Mouse (Mus musculus): ENCODE measurements around the gene Olfr704. TPM values are rescaled to one million over a fixed set of nuclear protein-coding genes. Genes with fewer than 3 reads are reported as not detected.
"Not testable (repeated sequence)": the region's sequence is repeated elsewhere in the genome, so short reads cannot be mapped to it uniquely, and the experiment has no call there.

Gene Olfr704
- polyA plus RNA-seq (2015; fragmentation: Nextera tagmentation; extraction: Ambion mirVana): not detected in 2 replicates

GRCm38 (mm10) chr7:106862885-106863284 is at the start of gene Olfr704:
TSS of gene Olfr704 (plus strand) at chr7:106863185.
- Histone ChIP-seq H3K9me3 (ENCODE audit: control insufficient read depth, low read length) (no peaks in the 10 kb centered on the region; the same call in 1 of the 2 replicates), H3K27me3 (replicated peaks; ENCODE audit: control insufficient read depth, insufficient read depth, low read length) (no peaks in the 10 kb centered on the region), H3K9ac (replicated peaks; ENCODE audit: low read depth, low read length) (no peak within 1 kb of the TSS), H3K27ac (ENCODE audit: low read length) (no peak within 1 kb of the TSS), H3K4me3 (replicated peaks; ENCODE audit: low read length) (no peak within 1 kb of the TSS), H3K4me1 (replicated peaks; ENCODE audit: control insufficient read depth, insufficient read depth, low read length) (no peaks in the 10 kb centered on the region), H3K36me3 (ENCODE audit: control insufficient read depth, insufficient read depth) (no peaks in the 10 kb centered on the region), H3K4me2 (ENCODE audit: low read length) (no peak within 1 kb of the TSS)
- ATAC-seq: no peak

- Histone ChIP-seq H3K4me3 (replicated peaks; ENCODE audit: low read length) (no peak within 1 kb of the TSS), H3K27me3 (replicated peaks; ENCODE audit: control insufficient read depth, insufficient read depth, low read length) (no peaks in the 10 kb centered on the region), H3K27ac (ENCODE audit: low read length) (no peak within 1 kb of the TSS), H3K9me3 (ENCODE audit: control insufficient read depth, low read length) (no peaks in the 10 kb centered on the region), H3K9ac (replicated peaks; ENCODE audit: low read depth, low read length) (no peak within 1 kb of the TSS), H3K36me3 (ENCODE audit: control insufficient read depth, insufficient read depth) (no peaks in the 10 kb centered on the region), H3K4me2 (ENCODE audit: low read length) (no peak within 1 kb of the TSS), H3K4me1 (replicated peaks; ENCODE audit: control insufficient read depth, insufficient read depth, low read length) (no peaks in the 10 kb centered on the region)
- WGBS: 74% methylated on average over 2 of the region's 2 CpGs
- ATAC-seq: no peak
These were observed 49.2 kb upstream of the Olfr704 start, which contains the start of gene Olfr701 for GRCm38 (mm10) chr7:106813829-106814228. TSS of gene Olfr701 (plus strand) at chr7:106814129.

GRCm38 (mm10) chr7:106815775-106816174 is 47.2 kb upstream of the Olfr704 start:
- Histone ChIP-seq H3K4me2 (ENCODE audit: low read length) (no peak overlapping the region), H3K27ac (ENCODE audit: low read length) (no peak overlapping the region), H3K4me1 (replicated peaks; ENCODE audit: control insufficient read depth, insufficient read depth, low read length) (no peaks in the 10 kb centered on the region), H3K27me3 (replicated peaks; ENCODE audit: control insufficient read depth, insufficient read depth, low read length) (no peaks in the 10 kb centered on the region), H3K4me3 (replicated peaks; ENCODE audit: low read length) (no peak overlapping the region), H3K9me3 (ENCODE audit: control insufficient read depth, low read length) (no peaks in the 10 kb centered on the region), H3K36me3 (ENCODE audit: control insufficient read depth, insufficient read depth) (no peaks in the 10 kb centered on the region), H3K9ac (replicated peaks; ENCODE audit: low read depth, low read length) (no peak overlapping the region)
- no peak for ATAC-seq
- 64% methylated on average over 2 of the region's 2 CpGs for WGBS

GRCm38 (mm10) chr7:106818414-106818813 is 44.6 kb upstream of the Olfr704 start:
- Histone ChIP-seq H3K4me2 (ENCODE audit: low read length) (no peak overlapping the region), H3K4me3 (replicated peaks; ENCODE audit: low read length) (no peak overlapping the region), H3K9ac (replicated peaks; ENCODE audit: low read depth, low read length) (no peak overlapping the region), H3K9me3 (ENCODE audit: control insufficient read depth, low read length) (no peaks in the 10 kb centered on the region), H3K36me3 (ENCODE audit: control insufficient read depth, insufficient read depth) (no peaks in the 10 kb centered on the region), H3K27ac (ENCODE audit: low read length) (no peak overlapping the region), H3K27me3 (replicated peaks; ENCODE audit: control insufficient read depth, insufficient read depth, low read length) (no peaks in the 10 kb centered on the region), H3K4me1 (replicated peaks; ENCODE audit: control insufficient read depth, insufficient read depth, low read length) (no peaks in the 10 kb centered on the region)
- ATAC-seq: no peak

- Histone ChIP-seq H3K4me1 (replicated peaks; ENCODE audit: control insufficient read depth, insufficient read depth, low read length) (no peaks in the 10 kb centered on the region), H3K9me3 (ENCODE audit: control insufficient read depth, low read length) (no peaks in the 10 kb centered on the region), H3K4me2 (ENCODE audit: low read length) (no peak within 1 kb of the TSS), H3K27me3 (replicated peaks; ENCODE audit: control insufficient read depth, insufficient read depth, low read length) (no peaks in the 10 kb centered on the region), H3K9ac (replicated peaks; ENCODE audit: low read depth, low read length) (no peak within 1 kb of the TSS), H3K36me3 (ENCODE audit: control insufficient read depth, insufficient read depth) (no peaks in the 10 kb centered on the region), H3K27ac (ENCODE audit: low read length) (no peak within 1 kb of the TSS), H3K4me3 (replicated peaks; ENCODE audit: low read length) (no peak within 1 kb of the TSS)
- no peak for ATAC-seq
These were observed 29.2 kb upstream of the Olfr704 start, which contains the start of gene Olfr702 for GRCm38 (mm10) chr7:106833793-106834192. TSS of gene Olfr702 (minus strand) at chr7:106833893.

GRCm38 (mm10) chr7:106843060-106843459 is 19.9 kb upstream of the Olfr704 start, which contains the start of gene Olfr703:
TSS of gene Olfr703 (plus strand) at chr7:106843360.
- Histone ChIP-seq H3K4me1 (replicated peaks; ENCODE audit: control insufficient read depth, insufficient read depth, low read length) (no peaks in the 10 kb centered on the region), H3K9me3 (ENCODE audit: control insufficient read depth, low read length) (no peaks in the 10 kb centered on the region), H3K9ac (replicated peaks; ENCODE audit: low read depth, low read length) (no peak within 1 kb of the TSS), H3K27me3 (replicated peaks; ENCODE audit: control insufficient read depth, insufficient read depth, low read length) (no peaks in the 10 kb centered on the region), H3K36me3 (ENCODE audit: control insufficient read depth, insufficient read depth) (no peaks in the 10 kb centered on the region), H3K4me2 (ENCODE audit: low read length) (no peak within 1 kb of the TSS), H3K4me3 (replicated peaks; ENCODE audit: low read length) (no peak within 1 kb of the TSS), H3K27ac (ENCODE audit: low read length) (no peak within 1 kb of the TSS)
- 45% methylated on average over 2 of the region's 2 CpGs for WGBS
- no peak for ATAC-seq

GRCm38 (mm10) chr7:106876791-106877190 is 13.8 kb downstream of the Olfr704 start, which contains the start of gene Olfr705:
TSS of gene Olfr705 (minus strand) at chr7:106876891.
- Histone ChIP-seq H3K4me2 (ENCODE audit: low read length) (no peak within 1 kb of the TSS), H3K9ac (replicated peaks; ENCODE audit: low read depth, low read length) (no peak within 1 kb of the TSS), H3K4me1 (replicated peaks; ENCODE audit: control insufficient read depth, insufficient read depth, low read length) (no peaks in the 10 kb centered on the region), H3K4me3 (replicated peaks; ENCODE audit: low read length) (no peak within 1 kb of the TSS), H3K36me3 (ENCODE audit: control insufficient read depth, insufficient read depth) (no peaks in the 10 kb centered on the region), H3K27ac (ENCODE audit: low read length) (no peak within 1 kb of the TSS), H3K9me3 (ENCODE audit: control insufficient read depth, low read length) (no peaks in the 10 kb centered on the region), H3K27me3 (replicated peaks; ENCODE audit: control insufficient read depth, insufficient read depth, low read length) (no peaks in the 10 kb centered on the region)
- no peak for ATAC-seq
- 80% methylated on average over 3 of the region's 3 CpGs for WGBS

GRCm38 (mm10) chr7:106888062-106888461 is 25.1 kb downstream of the Olfr704 start, which contains the start of gene Olfr706:
TSS of gene Olfr706 (minus strand) at chr7:106888162.
- H3K9ac ChIP-seq (replicated peaks; ENCODE audit: low read depth, low read length): no peak within 1 kb of the TSS
- H3K4me2 ChIP-seq (ENCODE audit: low read length): no peak within 1 kb of the TSS
- no peak within 1 kb of the TSS for H3K27ac ChIP-seq (ENCODE audit: low read length)
- no peaks in the 10 kb centered on the region for H3K27me3 ChIP-seq (replicated peaks; ENCODE audit: control insufficient read depth, insufficient read depth, low read length)
- no peak within 1 kb of the TSS for H3K4me3 ChIP-seq (replicated peaks; ENCODE audit: low read length)
- H3K9me3 ChIP-seq (ENCODE audit: control insufficient read depth, low read length): no peaks in the 10 kb centered on the region
- H3K36me3 ChIP-seq (ENCODE audit: control insufficient read depth, insufficient read depth): no peaks in the 10 kb centered on the region
- no peak for ATAC-seq
- H3K4me1 ChIP-seq (replicated peaks; ENCODE audit: control insufficient read depth, insufficient read depth, low read length): no peaks in the 10 kb centered on the region
- WGBS: 84% methylated on average over 2 of the region's 2 CpGs

GRCm38 (mm10) chr7:106901141-106901540 is 38.2 kb downstream of the Olfr704 start, which contains the start of gene Olfr707:
TSS of gene Olfr707 (minus strand) at chr7:106901241.
- H3K4me3 ChIP-seq (replicated peaks; ENCODE audit: low read length); H3K9ac ChIP-seq (replicated peaks; ENCODE audit: low read depth, low read length); ATAC-seq; H3K9me3 ChIP-seq (ENCODE audit: control insufficient read depth, low read length); H3K4me1 ChIP-seq (replicated peaks; ENCODE audit: control insufficient read depth, insufficient read depth, low read length); H3K36me3 ChIP-seq (ENCODE audit: control insufficient read depth, insufficient read depth); H3K27me3 ChIP-seq (replicated peaks; ENCODE audit: control insufficient read depth, insufficient read depth, low read length); H3K27ac ChIP-seq (ENCODE audit: low read length); H3K4me2 ChIP-seq (ENCODE audit: low read length): not testable (repeated sequence)
- WGBS: 84% methylated on average over 3 of the region's 3 CpGs

- Histone ChIP-seq H3K4me1 (replicated peaks; ENCODE audit: control insufficient read depth, insufficient read depth, low read length) (no peaks in the 10 kb centered on the region), H3K9me3 (ENCODE audit: control insufficient read depth, low read length) (no peaks in the 10 kb centered on the region), H3K9ac (replicated peaks; ENCODE audit: low read depth, low read length) (no peak within 1 kb of the TSS), H3K4me3 (replicated peaks; ENCODE audit: low read length) (no peak within 1 kb of the TSS), H3K36me3 (ENCODE audit: control insufficient read depth, insufficient read depth) (no peaks in the 10 kb centered on the region), H3K27me3 (replicated peaks; ENCODE audit: control insufficient read depth, insufficient read depth, low read length) (no peaks in the 10 kb centered on the region), H3K27ac (ENCODE audit: low read length) (no peak within 1 kb of the TSS), H3K4me2 (ENCODE audit: low read length) (no peak within 1 kb of the TSS)
- 73% methylated on average over 2 of the region's 2 CpGs for WGBS
- ATAC-seq: no peak
These were observed 44.7 kb downstream of the Olfr704 start, which contains the start of gene Olfr1532-ps1 for GRCm38 (mm10) chr7:106907676-106908075. TSS of gene Olfr1532-ps1 (plus strand) at chr7:106908001.
